ENCODE assay signal across 8 mouse cellular contexts in the genomic region with DNA sequence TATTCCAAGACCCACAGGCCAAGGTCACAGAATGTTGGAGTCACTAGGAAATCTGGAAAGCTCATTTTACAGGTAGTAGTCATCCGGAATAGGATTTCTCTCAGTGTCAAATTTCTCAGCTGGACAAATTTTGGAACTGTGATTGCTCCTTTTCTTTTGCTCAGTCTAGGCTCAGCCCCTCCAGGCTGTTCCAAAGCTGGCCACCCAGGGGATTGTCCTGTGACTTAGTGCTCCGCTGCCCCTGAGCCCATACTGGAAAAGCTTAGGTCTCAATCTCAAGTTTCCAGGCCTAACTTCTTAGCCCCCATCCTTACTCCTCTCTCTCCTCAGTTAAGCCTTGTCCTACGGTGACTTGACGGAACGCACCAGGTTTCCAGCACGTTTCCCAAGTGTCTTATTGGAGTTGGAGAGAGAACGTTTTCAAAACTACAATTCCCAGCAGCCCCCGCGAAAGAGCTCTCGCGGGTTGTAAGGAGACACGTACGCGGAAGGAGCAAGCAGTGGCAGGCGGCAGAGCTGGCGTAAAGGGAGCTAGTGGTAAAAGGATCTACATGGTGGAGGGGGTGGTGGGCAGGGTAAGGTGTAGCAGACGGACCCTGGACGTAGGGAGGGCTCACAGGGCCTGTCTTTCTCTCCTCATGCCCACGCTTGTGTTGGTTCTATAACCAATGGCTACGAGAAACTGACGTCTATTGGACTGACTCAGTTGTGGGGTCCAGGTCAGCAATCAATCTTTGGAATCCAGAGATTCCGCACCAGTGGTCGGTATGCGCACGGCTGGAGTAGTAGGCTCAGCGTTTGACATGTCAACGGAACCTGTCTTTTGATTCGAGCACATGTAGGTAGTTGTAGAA. TPM values are rescaled to one million over a fixed set of nuclear protein-coding genes. Genes with fewer than 3 reads are reported as not detected.
A peak's percentile ranks its signal among the peaks of the same experiment; 100 is the strongest.
DNase-seq lines count a peak whose midpoint lies in the region; TF ChIP-seq lines count a peak whose summit lies in the region.

A gene (plus strand): TSS at position 456 of the 854 bp plus-strand sequence.

- peak; percentile 95 for TF ChIP-seq POLR2A in cortical plate, adult 2 months (IDR thresholded peaks at IDR 0.05; ENCODE audit: extremely low read depth, insufficient read depth, low read length)

- peak; percentile 84 to 95 for DNase-seq in adrenal gland, adult (ENCODE audit: inconsistent age in 2 of 2, low spot score in 1 of 2)
- DNase-seq in gastrocnemius, postnatal 14 days = peak; percentile 84
- DNase-seq in induced T-regulatory cell, adult 2 months (ENCODE audit: low read depth) = peak; percentile 85
- peak; percentile 67 to 78 for DNase-seq in left cerebral cortex, adult 8-10 months (ENCODE audit: low spot score in 2 of 2)
- peak; percentile 80 for DNase-seq in right cerebral cortex, postnatal 14 days
- peak; percentile 90 for DNase-seq in yolk sac, embryonic 10.5 days (ENCODE audit: low spot score)

- no peak for TF ChIP-seq CTCF in cortical plate, adult 2 months (IDR thresholded peaks at IDR 0.05; ENCODE audit: extremely low read depth, insufficient read depth, low read length)

- intact Hi-C loops in gastrocnemius, postnatal 14 days (cut with DNase I; ENCODE audit: low total_unique reads) = no loop called here

- H3K27ac ChIP-seq in cortical plate, adult 2 months (ENCODE audit: insufficient read depth, low read length) = no peak within 1 kb of the TSS

- peaks cover 39% of the 10 kb centered on the region for H3K27me3 ChIP-seq in megakaryocyte, embryonic 14.5 days (replicated peaks)

- peaks cover 38% of the 10 kb centered on the region for H3K36me3 ChIP-seq in megakaryocyte, embryonic 14.5 days (replicated peaks; ENCODE audit: low read length)

- H3K4me3 ChIP-seq in cortical plate, adult 2 months (ENCODE audit: insufficient read depth, low read length) = peak within 1 kb of the TSS; percentile 87
- H3K4me3 ChIP-seq in megakaryocyte, embryonic 14.5 days (replicated peaks) = peak within 1 kb of the TSS; percentile 99

- no peaks in the 10 kb centered on the region for H3K9me3 ChIP-seq in megakaryocyte, embryonic 14.5 days

- H3K4me1 ChIP-seq in cortical plate, adult 2 months (ENCODE audit: control insufficient read depth, insufficient read depth, low read length) = no peaks in the 10 kb centered on the region
- peaks cover 25% of the 10 kb centered on the region for H3K4me1 ChIP-seq in megakaryocyte, embryonic 14.5 days

RNA-seq across cellular contexts. Expression of the gene that starts here (rescaled TPM):
- polyA plus RNA-seq in cortical plate, adult 2 months (2012; rRNA removed) = 103 and 104 TPM in 2 replicates
- 10 to 100 TPM; 34.5 to 38.7 TPM for total RNA-seq in gastrocnemius, postnatal 14 days (2021)
- total RNA-seq in left cerebral cortex, adult 8-10 months (2022) = 10 to 100 TPM; 48.0 to 64.9 (median 62.3) TPM
- 234 and 693 TPM in 2 replicates for polyA plus RNA-seq in megakaryocyte, embryonic 14.5 days (2012; ENCODE audit: insufficient read depth, low replicate concordance)
